Mouse (Mus musculus) midbrain, postnatal 0 days (tissue): ENCODE results near the gene Ppil3. TPM values are rescaled to one million over a fixed set of nuclear protein-coding genes. Genes with fewer than 3 reads are reported as not detected.

Experiments used
- ATAC-seq: fragments of 200-750 bp; cut with Nextera tagmentation; 2 replicates; pipeline ENCODE4 v1.8.0; 2017; ENCODE audit warnings: moderate number of reproducible peaks, mild to moderate bottlenecking, moderate TSS enrichment, moderate library complexity; ENCODE audit not compliant: low FRiP score
- DNase-seq: peaks from one replicate; pipeline ENCODE4 v3.0.0-alpha.2; 2015; ENCODE audit warnings: low spot score
- H3K27ac ChIP-seq: fragments of 300-500 bp; sonication (generic); 2 replicates; pipeline ENCODE4 v1.5.1; 2014; ENCODE audit warnings: low read depth, mild to moderate bottlenecking, low read length, mixed read lengths
- H3K27me3 ChIP-seq: fragments of 300-500 bp; sonication (generic); 2 replicates; pipeline ENCODE4 v1.6.1; 2014; ENCODE audit warnings: low read length, control low read depth, mixed read lengths; ENCODE audit not compliant: insufficient read depth
- H3K36me3 ChIP-seq: fragments of 300-500 bp; sonication (generic); 2 replicates; pipeline ENCODE4 v1.6.1; 2014; ENCODE audit warnings: low read length, control low read depth, mixed read lengths; ENCODE audit not compliant: insufficient read depth
- H3K4me1 ChIP-seq: fragments of 300-500 bp; sonication (generic); 2 replicates; pipeline ENCODE4 v1.6.1; 2014; ENCODE audit warnings: mild to moderate bottlenecking, control low read depth, antibody characterized with exemption, low read length, mixed read lengths; ENCODE audit not compliant: insufficient read depth
- H3K4me2 ChIP-seq: fragments of 300-500 bp; sonication (generic); 2 replicates; pipeline ENCODE4 v1.6.1; 2014; ENCODE audit warnings: low read depth, mild to moderate bottlenecking, low read length, mixed read lengths; ENCODE audit not compliant: poor library complexity, severe bottlenecking
- H3K4me3 ChIP-seq: fragments of 300-500 bp; sonication (generic); 2 replicates; pipeline ENCODE4 v1.5.1; 2014; ENCODE audit warnings: low read depth, mild to moderate bottlenecking, low read length, moderate library complexity
- H3K9ac ChIP-seq: fragments of 300-500 bp; sonication (generic); replicated peaks from 2 replicates; pipeline ENCODE4 v1.6.1; 2014; ENCODE audit warnings: mild to moderate bottlenecking, low read length, moderate library complexity, mixed read lengths; ENCODE audit not compliant: poor library complexity, severe bottlenecking
- H3K9me3 ChIP-seq: fragments of 300-500 bp; sonication (generic); 2 replicates; pipeline ENCODE4 v1.6.1; 2016; ENCODE audit warnings: low read length, control low read depth
- CTCF ChIP-seq: IDR thresholded peaks from 2 replicates; pipeline ENCODE4 v1.5.1; 2016; ENCODE audit warnings: antibody characterized with exemption, mild to moderate bottlenecking
- WGBS: fragments of 180-500 bp; shearing (Covaris S2); extraction: QIAGEN DNeasy Blood & Tissue Kit; methylation state at CpG from one replicate; pipeline ENCODE4 v1.1.7; 2014; 5-methylcytosine and 5-hydroxymethylcytosine counted together
- polyA plus RNA-seq: library from polyadenylated mRNA; unstranded; fragments of >200 nt; fragmentation: Nextera tagmentation; extraction: Ambion mirVana; gene quantifications from 2 replicates; pipeline ENCODE4 v1.2.1, GENCODE M21; 2015
- total RNA-seq: library from RNA; depleted of rRNA; stranded (reverse); fragments of >200 nt; gene quantifications from 2 replicates; pipeline ENCODE4 v1.2.3, GENCODE M21; 2014

The Ppil3 gene
- total and polyA plus RNA-seq, 2 experiments from 2014 or later, result 21.9 to 40.4 TPM

DNA sequence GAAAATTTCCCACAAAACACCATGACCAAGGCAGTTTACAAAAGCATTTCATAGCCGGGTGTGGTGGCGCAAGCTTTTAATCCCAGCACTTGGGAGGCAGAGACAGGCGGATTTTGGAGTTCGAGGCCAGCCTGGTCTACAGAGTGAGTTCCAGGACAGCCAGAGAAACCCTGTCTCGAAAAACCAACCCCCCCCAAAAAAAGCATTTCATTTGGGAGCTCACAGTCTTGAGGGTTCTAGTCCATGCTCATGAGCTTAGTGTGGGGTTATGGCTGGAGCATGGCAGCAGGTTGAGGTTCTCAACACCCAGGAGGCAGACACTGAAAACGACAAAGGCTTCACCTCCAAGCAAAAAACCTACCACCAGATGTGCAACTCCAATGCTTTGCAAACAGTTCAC lies 37.1 kb downstream of the Ppil3 start:
- 85% methylated on average over 6 of the region's 6 CpGs for WGBS
- peaks cover 36% of the 10 kb centered on the region for H3K36me3 ChIP-seq
- H3K4me2 ChIP-seq, result no peak overlapping the region

DNA sequence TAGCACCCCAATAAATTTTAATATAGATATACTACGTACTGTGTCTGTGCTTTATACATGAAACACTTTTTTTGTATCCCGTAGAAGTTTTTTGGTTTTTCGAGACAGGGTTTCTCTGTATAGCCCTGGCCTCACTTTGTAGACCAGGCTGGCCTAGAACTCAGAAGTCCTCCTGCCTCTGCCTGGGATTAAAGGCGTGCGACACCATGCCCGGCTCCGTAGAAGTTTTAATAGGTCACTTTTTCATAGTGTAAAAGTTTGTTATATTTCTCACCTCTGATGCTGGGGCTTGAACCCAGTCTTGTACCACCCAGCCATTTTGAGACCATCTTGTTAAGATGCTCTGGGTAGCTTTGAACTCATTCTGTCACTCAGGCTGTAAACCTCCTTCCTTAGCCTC lies 38.0 kb downstream of the Ppil3 start:
- H3K9me3 ChIP-seq, result no peaks in the 10 kb centered on the region
- no peak overlapping the region for H3K4me2 ChIP-seq
- no peak overlapping the region for H3K4me3 ChIP-seq
- 97% methylated on average over 7 of the region's 7 CpGs for WGBS
- TF ChIP-seq CTCF, result no peak
- H3K36me3 ChIP-seq, result peaks cover 37% of the 10 kb centered on the region
- H3K9ac ChIP-seq, result no peak overlapping the region
- no peak overlapping the region for H3K27ac ChIP-seq
- H3K27me3 ChIP-seq, result no peaks in the 10 kb centered on the region
- DNase-seq (no peak), ATAC-seq (0 out of 2 replicates have a peak, but pooled peaks have one; percentile 6)
- H3K4me1 ChIP-seq, result no peaks in the 10 kb centered on the region

More for the DNA sequence above, 37.1 kb downstream of the Ppil3 start:
- Histone ChIP-seq H3K4me3 (no peak overlapping the region), H3K9ac (no peak overlapping the region), H3K27me3 (no peaks in the 10 kb centered on the region), H3K4me1 (no peaks in the 10 kb centered on the region), H3K27ac (no peak overlapping the region), H3K9me3 (no peaks in the 10 kb centered on the region)
- no peak for DNase-seq
- no peak for ATAC-seq
- no peak for TF ChIP-seq CTCF

DNA sequence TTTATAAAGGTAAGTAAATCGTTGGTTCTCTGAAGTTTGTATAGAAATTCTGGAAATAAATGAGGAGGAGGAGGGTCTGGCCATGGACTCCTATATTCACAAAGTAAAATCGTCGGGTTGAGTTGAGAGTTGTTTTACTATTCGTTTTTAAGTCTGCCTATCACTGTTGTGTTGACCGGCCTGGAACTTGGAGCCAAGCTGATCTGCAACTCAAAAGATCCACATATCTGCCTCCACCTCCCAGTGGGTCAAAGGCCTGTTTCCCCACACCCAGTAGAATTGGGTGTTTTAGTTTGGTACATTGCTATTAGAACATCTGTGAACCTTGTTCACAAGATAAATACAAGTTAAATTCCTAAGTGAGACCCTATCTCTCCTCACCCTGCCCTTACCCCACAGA lies 41.5 kb downstream of the Ppil3 start:
- ATAC-seq (no peak), DNase-seq (no peak)
- Histone ChIP-seq H3K4me2 (no peak overlapping the region), H3K4me1 (no peaks in the 10 kb centered on the region), H3K27ac (no peak overlapping the region), H3K36me3 (peaks cover 44% of the 10 kb centered on the region), H3K9ac (no peak overlapping the region), H3K9me3 (no peaks in the 10 kb centered on the region), H3K27me3 (no peaks in the 10 kb centered on the region), H3K4me3 (no peak overlapping the region)
- 94% methylated on average over 5 of the region's 5 CpGs for WGBS
- no peak for TF ChIP-seq CTCF

DNA sequence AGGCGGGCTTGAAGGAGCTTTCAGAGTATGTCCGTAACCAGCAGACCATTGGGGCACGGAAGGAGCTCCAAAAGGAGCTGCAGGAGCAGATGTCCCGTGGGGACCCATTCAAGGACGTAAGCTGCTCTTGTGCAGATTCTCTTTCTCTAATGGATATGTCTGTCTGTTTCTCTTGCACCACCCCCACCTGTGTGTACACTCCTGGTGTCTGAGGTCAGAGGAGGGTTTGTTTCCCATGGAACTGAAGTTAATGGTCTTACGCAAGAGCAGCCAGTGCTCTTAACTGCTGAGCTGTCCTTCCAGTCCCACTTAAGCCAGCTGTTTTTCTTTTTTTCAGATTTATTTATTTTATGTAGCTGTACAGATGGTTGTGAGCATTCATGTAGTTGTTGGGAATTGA lies 43.9 kb downstream of the Ppil3 start:
- Histone ChIP-seq H3K27ac (no peak overlapping the region), H3K9ac (no peak overlapping the region), H3K4me3 (no peak overlapping the region), H3K36me3 (peaks cover 61% of the 10 kb centered on the region), H3K9me3 (no peaks in the 10 kb centered on the region), H3K4me1 (no peaks in the 10 kb centered on the region), H3K4me2 (no peak overlapping the region), H3K27me3 (no peaks in the 10 kb centered on the region)
- DNase-seq (no peak), ATAC-seq (no peak)
- TF ChIP-seq CTCF, result no peak
- WGBS, result 90% methylated on average over 6 of the region's 6 CpGs

DNA sequence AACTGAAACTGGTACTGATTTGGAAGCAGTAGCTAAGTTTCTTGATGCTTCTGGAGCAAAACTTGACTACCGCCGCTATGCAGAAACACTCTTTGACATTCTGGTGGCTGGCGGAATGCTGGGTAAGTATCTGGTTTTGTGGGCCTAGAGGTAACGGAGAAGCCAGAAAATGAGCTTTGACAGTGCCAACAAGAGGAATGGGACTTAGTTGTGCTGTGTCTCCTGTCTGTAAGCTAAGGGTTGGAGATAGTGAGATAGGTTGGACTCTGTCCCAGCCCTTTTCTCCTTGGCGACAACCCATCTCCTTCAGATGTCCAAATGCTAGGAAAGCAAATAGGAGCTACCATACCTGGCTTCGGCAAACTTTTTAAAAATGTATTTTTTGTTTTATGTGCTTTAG lies 47.6 kb downstream of the Ppil3 start:
- Histone ChIP-seq H3K4me3 (no peak overlapping the region), H3K27ac (no peak overlapping the region), H3K36me3 (peaks cover 49% of the 10 kb centered on the region), H3K9ac (no peak overlapping the region), H3K9me3 (no peaks in the 10 kb centered on the region), H3K4me1 (no peaks in the 10 kb centered on the region), H3K27me3 (no peaks in the 10 kb centered on the region), H3K4me2 (no peak overlapping the region)
- 93% methylated on average over 6 of the region's 6 CpGs for WGBS
- no peak for ATAC-seq
- DNase-seq, result no peak
- no peak for TF ChIP-seq CTCF

DNA sequence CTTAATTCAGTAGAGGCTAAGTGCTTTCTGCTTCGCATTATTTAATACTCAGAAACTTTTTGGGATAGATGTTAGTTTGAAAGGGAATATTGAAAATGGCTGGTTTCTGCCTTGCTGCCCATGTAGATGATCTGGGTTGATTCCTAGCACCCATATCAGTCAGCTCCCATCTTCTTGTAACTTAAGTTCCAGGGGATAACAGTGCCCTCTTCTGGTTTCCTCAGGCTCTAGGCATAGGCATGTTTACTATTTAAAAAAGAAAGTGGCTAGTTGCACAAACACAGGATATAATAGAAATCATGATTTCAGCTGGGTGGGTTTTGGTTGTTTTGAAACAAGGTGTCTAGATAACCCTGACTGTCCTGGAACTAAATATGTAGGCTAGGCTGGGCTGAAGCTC lies 49.1 kb downstream of the Ppil3 start:
- 94% methylated on average over 1 of the region's 1 CpGs for WGBS
- peaks cover 39% of the 10 kb centered on the region for H3K36me3 ChIP-seq

More for the DNA sequence above, 49.1 kb downstream of the Ppil3 start:
- H3K27me3 ChIP-seq, result no peaks in the 10 kb centered on the region
- ATAC-seq, result no peak
- H3K4me3 ChIP-seq, result no peak overlapping the region
- no peak overlapping the region for H3K27ac ChIP-seq
- peak; percentile 37; the same call in 1 of the 2 replicates for TF ChIP-seq CTCF
- H3K9ac ChIP-seq, result no peak overlapping the region
- no peaks in the 10 kb centered on the region for H3K9me3 ChIP-seq
- no peak overlapping the region for H3K4me2 ChIP-seq
- DNase-seq, result no peak
- H3K4me1 ChIP-seq, result 0 out of 2 replicates have a peak, but pooled peaks cover 5% of the 10 kb centered on the region
